Mouse (Mus musculus): ENCODE measurements around the gene Rrp15. TPM values are rescaled to one million over a fixed set of nuclear protein-coding genes. Genes with fewer than 3 reads are reported as not detected.

Gene Rrp15
- polyA plus RNA-seq, 1 experiment from 2014 or later: 44.4 TPM

DNA sequence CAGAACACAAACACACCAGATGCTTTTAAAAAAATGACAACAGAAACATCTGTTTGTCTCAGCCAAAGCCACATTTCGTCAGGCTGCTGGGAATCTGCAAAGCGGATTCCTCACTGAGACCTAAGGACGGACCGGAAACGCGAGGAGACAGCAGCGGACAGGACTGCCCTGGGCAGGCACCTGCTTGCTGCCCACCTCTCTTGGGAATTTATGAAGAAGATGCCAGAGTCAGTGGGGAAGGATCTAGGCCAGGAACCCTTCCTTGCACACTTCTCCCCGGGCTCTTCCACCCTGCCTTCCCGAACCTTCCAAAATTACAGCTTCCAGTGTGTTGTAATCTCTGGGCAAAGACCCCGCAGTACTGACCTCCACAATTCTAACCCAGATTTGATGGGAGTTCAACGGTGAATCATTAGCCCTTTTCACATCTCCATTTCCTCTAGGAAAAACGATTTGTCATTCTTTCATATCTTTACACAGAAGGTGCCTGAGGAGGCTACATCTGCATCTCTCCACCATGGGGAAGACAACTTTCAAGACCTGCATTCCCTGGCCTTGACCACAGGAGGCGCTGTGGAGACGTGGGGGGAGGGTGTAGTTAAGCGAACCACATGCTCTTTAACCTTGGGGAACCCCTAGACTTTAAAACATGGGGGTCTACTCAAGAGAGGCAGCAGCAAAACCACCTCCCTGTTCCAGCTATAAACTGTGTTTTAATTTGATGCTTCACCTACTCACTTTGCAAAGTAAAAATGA lies 50.4 kb downstream of the Rrp15 start:
- ATAC-seq (ENCODE audit: insufficient number of reproducible peaks, low FRiP score): no peak
- WGBS: 75% methylated on average over 15 of the region's 15 CpGs
- no peak overlapping the region for H3K9ac ChIP-seq
- H3K36me3 ChIP-seq: peaks cover 22% of the 10 kb centered on the region; the same call in 1 of the 2 replicates
- H3K4me3 ChIP-seq: no peak overlapping the region
- H3K9me3 ChIP-seq (replicated peaks): no peaks in the 10 kb centered on the region
- H3K4me1 ChIP-seq (replicated peaks): peaks cover 34% of the 10 kb centered on the region
- H3K27ac ChIP-seq (ENCODE audit: poor library complexity, severe bottlenecking): no peak overlapping the region
- H3K4me2 ChIP-seq: no peak overlapping the region
- H3K27me3 ChIP-seq (replicated peaks): no peaks in the 10 kb centered on the region

DNA sequence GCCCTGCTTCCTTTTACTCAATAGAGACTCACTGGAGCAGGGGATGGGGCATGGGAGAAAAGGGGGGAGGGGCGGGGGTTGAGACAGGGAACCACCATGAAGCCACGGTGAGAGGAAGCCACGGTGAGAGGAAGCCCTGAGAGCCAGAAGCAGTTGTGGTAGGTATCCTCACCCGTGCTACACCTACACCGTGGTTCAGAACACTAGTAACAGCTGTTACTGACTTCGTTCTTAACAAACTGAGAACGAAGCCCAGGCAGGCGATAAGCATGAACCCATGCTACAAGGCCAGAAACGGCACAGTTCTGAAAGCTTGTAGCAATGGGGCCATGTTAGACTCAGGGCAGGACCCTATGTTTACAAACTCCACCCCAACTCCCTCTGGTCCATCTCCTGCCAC lies 52.9 kb downstream of the Rrp15 start:
- WGBS: 74% methylated on average over 9 of the region's 9 CpGs
- Histone ChIP-seq H3K4me2 (no peak overlapping the region), H3K27me3 (replicated peaks) (no peaks in the 10 kb centered on the region), H3K9me3 (replicated peaks) (no peaks in the 10 kb centered on the region), H3K36me3 (peaks cover 22% of the 10 kb centered on the region), H3K4me3 (no peak overlapping the region), H3K4me1 (replicated peaks) (peaks cover 28% of the 10 kb centered on the region), H3K27ac (ENCODE audit: poor library complexity, severe bottlenecking) (no peak overlapping the region), H3K9ac (no peak overlapping the region)
- no peak for ATAC-seq (ENCODE audit: insufficient number of reproducible peaks, low FRiP score)

DNA sequence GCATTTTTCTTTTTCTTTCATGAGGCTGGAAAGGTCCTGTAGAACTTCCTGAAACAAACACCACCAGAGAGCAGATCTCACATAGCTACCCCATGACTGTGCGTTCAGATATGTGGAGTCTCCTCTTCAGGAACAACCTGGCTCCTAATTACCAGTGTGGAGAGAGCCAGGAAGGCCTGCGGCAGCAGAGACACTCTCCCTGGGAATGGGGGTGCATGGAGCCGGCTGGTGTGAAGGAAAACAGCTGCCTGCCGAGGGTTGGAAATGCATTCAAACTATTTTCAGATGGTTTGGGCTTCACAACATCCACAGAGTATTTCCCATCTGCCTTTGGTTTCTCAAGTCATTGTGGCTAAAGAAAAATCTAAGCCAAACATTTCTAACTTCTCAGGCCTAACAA lies 53.8 kb downstream of the Rrp15 start:
- ATAC-seq (ENCODE audit: insufficient number of reproducible peaks, low FRiP score): no peak
- H3K27me3 ChIP-seq (replicated peaks): no peaks in the 10 kb centered on the region
- no peak overlapping the region; the same call in 1 of the 2 replicates for H3K9ac ChIP-seq
- WGBS: 29% methylated on average over 4 of the region's 4 CpGs
- H3K4me1 ChIP-seq (replicated peaks): peaks cover 25% of the 10 kb centered on the region
- H3K4me2 ChIP-seq: no peak overlapping the region
- peaks cover 22% of the 10 kb centered on the region for H3K36me3 ChIP-seq
- no peaks in the 10 kb centered on the region for H3K9me3 ChIP-seq (replicated peaks)
- peak overlapping the region; percentile 25 for H3K27ac ChIP-seq (ENCODE audit: poor library complexity, severe bottlenecking)
- H3K4me3 ChIP-seq: no peak overlapping the region

DNA sequence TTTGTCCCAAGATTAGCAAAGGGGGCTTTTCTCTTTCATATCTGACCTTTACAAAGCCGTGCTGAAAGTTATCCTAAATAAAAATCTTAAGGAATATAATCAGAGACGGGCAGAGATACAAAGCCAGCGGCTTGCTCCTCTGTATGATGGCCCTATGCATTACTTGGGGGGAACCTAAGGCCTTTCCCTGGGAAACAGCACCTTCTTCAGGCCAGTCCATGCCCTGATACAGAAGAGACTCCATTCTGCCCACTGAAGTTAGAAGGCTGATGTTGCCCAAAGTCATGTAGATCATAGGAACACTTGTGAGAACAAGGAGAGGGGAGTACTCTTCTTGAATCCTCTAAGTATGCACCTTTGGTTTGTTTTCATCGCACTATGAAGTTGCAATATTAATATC lies 56.8 kb downstream of the Rrp15 start:
- Histone ChIP-seq H3K9me3 (replicated peaks) (no peaks in the 10 kb centered on the region), H3K4me1 (replicated peaks) (peaks cover 32% of the 10 kb centered on the region), H3K36me3 (peaks cover 10% of the 10 kb centered on the region; the same call in 1 of the 2 replicates), H3K4me3 (no peak overlapping the region), H3K4me2 (no peak overlapping the region), H3K27ac (ENCODE audit: poor library complexity, severe bottlenecking) (no peak overlapping the region), H3K27me3 (replicated peaks) (no peaks in the 10 kb centered on the region), H3K9ac (no peak overlapping the region)
- no peak for ATAC-seq (ENCODE audit: insufficient number of reproducible peaks, low FRiP score)
- WGBS: 73% methylated on average over 4 of the region's 4 CpGs

DNA sequence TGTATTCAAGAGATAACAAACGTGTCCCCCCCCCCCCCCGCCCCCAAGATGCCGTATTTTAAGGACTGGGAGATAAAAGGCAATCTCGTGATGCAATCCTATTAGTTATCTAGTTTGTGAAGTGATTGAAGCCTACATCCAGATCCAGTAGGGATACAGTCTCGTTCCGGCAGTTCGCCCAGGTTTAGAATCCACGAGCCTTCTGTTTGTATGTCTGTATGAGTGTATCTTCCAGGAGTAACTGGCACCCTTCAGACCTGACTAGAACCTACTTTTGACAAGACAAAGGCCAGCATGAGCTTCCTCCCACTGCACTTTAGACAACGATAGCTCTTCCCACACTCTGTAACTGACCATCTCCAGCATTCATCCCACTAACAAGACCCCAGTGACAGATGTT lies 57.5 kb downstream of the Rrp15 start:
- ATAC-seq (ENCODE audit: insufficient number of reproducible peaks, low FRiP score): no peak
- Histone ChIP-seq H3K4me3 (no peak overlapping the region), H3K9ac (no peak overlapping the region), H3K36me3 (peaks cover 6% of the 10 kb centered on the region; the same call in 1 of the 2 replicates), H3K9me3 (replicated peaks) (no peaks in the 10 kb centered on the region), H3K4me1 (replicated peaks) (peaks cover 34% of the 10 kb centered on the region), H3K27me3 (replicated peaks) (no peaks in the 10 kb centered on the region), H3K4me2 (no peak overlapping the region), H3K27ac (ENCODE audit: poor library complexity, severe bottlenecking) (no peak overlapping the region)
- 72% methylated on average over 9 of the region's 9 CpGs for WGBS

DNA sequence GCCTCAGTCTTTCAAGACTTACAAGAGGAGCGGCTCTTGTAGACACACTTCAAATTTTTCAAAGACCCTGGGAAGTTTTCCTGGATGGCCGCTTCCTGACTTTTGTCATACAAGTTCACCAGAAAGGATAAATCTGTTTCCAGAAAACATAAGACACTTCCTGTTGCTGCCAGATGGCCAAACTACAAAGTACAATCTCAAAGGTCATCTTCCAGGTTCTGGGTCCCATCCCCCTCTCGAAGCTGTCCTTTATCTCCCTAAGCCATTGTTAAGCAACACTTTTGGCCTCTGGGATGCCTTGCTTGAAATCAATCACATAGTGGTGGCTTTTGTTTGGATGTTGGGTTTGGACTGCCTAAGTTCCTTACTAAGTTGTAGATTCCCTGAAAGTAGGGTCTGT lies 65.1 kb downstream of the Rrp15 start:
- WGBS: 80% methylated on average over 3 of the region's 3 CpGs
- Histone ChIP-seq H3K9me3 (replicated peaks) (no peaks in the 10 kb centered on the region), H3K36me3 (peaks cover 11% of the 10 kb centered on the region), H3K27me3 (replicated peaks) (no peaks in the 10 kb centered on the region), H3K9ac (no peak overlapping the region), H3K4me1 (replicated peaks) (peaks cover 75% of the 10 kb centered on the region), H3K4me2 (no peak overlapping the region), H3K27ac (ENCODE audit: poor library complexity, severe bottlenecking) (no peak overlapping the region), H3K4me3 (no peak overlapping the region)
- no peak for ATAC-seq (ENCODE audit: insufficient number of reproducible peaks, low FRiP score)

DNA sequence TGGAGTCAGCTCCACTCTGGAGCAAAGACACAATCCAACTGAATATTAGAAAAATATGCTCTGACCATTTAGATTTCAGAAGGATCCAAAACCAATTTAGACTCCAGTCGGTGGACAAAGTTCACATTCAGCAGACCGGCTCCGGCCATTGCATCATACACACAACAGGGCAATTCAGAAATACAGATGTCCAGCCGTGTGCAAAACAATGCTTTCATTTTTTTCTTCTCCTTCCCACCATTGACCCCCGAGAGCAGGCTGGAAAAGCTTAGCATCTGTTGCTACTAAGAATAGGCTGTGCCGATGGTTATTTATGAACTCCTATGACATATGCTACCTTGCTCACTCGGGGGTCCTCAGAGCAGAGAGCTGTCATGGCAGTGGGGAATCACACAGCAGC lies 66.6 kb downstream of the Rrp15 start:
- Histone ChIP-seq H3K4me1 (replicated peaks) (peaks cover 74% of the 10 kb centered on the region), H3K9me3 (replicated peaks) (no peaks in the 10 kb centered on the region), H3K9ac (no peak overlapping the region), H3K4me3 (no peak overlapping the region), H3K4me2 (peak overlapping the region; percentile 11; the same call in 1 of the 2 replicates), H3K36me3 (peaks cover 9% of the 10 kb centered on the region), H3K27ac (ENCODE audit: poor library complexity, severe bottlenecking) (peak overlapping the region; percentile 18), H3K27me3 (replicated peaks) (no peaks in the 10 kb centered on the region)
- WGBS: 41% methylated on average over 7 of the region's 7 CpGs
- ATAC-seq (ENCODE audit: insufficient number of reproducible peaks, low FRiP score): no peak

DNA sequence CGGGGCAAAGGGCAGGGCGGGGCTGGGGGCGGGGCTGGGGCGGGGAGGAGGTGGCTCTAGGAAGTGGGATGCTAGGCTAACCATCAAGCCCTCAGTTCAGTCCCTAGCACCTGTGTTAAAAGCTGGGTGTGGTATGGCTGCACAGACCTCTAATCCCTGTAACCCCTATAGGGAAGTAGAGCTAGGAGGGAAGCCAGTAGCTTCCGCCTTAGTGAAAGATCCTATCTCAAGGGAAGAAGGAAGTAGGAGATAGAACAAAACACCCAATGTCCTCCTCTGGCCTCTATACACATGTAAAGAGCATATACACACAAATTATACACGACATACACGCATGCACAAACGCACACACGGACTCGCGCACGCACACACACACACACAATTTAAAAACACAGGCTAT lies 71.5 kb downstream of the Rrp15 start:
- ATAC-seq (ENCODE audit: insufficient number of reproducible peaks, low FRiP score): no peak

DNA sequence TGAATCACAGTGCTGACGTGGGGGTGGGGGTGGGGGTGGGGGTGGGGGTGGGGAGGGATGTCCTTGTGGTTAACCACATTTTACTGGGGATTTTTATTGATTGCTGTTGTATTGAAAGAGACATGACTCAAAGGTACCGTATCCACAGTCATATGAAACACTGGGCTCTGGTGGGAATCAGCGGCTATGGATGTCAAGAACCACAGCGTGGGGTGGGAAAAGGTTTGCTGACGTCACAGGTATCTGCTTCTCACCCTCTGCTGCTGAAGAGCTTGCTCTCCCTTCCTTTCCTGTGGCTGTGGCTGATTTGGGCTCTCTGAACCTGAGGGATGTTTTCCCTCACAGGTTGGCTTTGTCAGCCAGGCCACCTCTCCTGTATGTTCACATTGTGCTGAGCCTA lies 73.0 kb downstream of the Rrp15 start:
- Histone ChIP-seq H3K27me3 (replicated peaks) (no peaks in the 10 kb centered on the region), H3K4me1 (replicated peaks) (peaks cover 48% of the 10 kb centered on the region), H3K9me3 (replicated peaks) (no peaks in the 10 kb centered on the region), H3K4me2 (no peak overlapping the region), H3K36me3 (no peaks in the 10 kb centered on the region), H3K4me3 (no peak overlapping the region), H3K9ac (no peak overlapping the region), H3K27ac (ENCODE audit: poor library complexity, severe bottlenecking) (no peak overlapping the region)
- WGBS: 55% methylated on average over 5 of the region's 5 CpGs
- ATAC-seq (ENCODE audit: insufficient number of reproducible peaks, low FRiP score): no peak

More for the DNA sequence above, 71.5 kb downstream of the Rrp15 start:
- H3K27ac ChIP-seq (ENCODE audit: poor library complexity, severe bottlenecking): no peak overlapping the region
- H3K9me3 ChIP-seq (replicated peaks): no peaks in the 10 kb centered on the region
- H3K27me3 ChIP-seq (replicated peaks): no peaks in the 10 kb centered on the region
- 82% methylated on average over 12 of the region's 12 CpGs for WGBS
- no peak overlapping the region for H3K4me2 ChIP-seq
- no peaks in the 10 kb centered on the region for H3K36me3 ChIP-seq
- H3K4me3 ChIP-seq: no peak overlapping the region
- peaks cover 62% of the 10 kb centered on the region for H3K4me1 ChIP-seq (replicated peaks)
- no peak overlapping the region for H3K9ac ChIP-seq

DNA sequence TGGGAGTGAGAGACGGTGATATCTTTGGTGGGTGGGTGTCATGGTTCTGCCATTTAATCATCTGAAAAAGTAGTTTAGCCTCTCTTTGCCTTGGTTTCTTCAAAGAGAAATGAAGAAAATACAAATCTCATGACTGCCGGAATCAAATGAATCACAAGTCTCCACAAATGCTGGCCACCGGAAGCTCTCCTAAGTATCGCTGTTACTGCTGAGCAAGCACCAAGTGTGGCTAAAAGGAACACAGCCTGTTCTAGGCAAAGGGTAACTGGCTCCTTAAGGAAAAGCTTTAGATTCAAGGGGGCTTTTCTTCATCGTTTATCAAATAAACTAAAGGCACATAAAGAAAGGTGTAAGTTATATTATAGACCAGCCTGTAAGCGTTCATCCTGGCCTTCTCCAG lies 73.9 kb downstream of the Rrp15 start:
- H3K27ac ChIP-seq (ENCODE audit: poor library complexity, severe bottlenecking): no peak overlapping the region
- 80% methylated on average over 6 of the region's 6 CpGs for WGBS

DNA sequence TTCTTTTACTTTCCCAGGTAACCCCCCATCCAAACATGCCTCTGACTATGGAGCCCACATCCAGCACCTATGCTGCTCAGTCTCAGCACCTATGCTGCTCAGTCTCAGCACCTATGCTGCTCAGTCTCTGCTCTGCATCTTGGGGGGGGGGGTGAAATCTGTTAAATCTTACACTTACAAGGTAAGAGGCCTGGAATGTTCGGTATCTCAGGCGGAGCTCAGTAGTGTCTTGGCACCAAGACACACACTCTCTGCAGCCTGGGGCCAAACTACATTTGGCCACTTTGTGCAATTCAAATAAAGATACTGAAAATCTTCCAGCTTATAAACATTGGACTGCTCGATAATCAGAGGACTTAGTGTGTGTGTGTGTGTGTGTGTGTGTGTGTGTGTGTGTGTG lies 74.5 kb downstream of the Rrp15 start:
- ATAC-seq (ENCODE audit: insufficient number of reproducible peaks, low FRiP score): no peak
- WGBS: 73% methylated on average over 3 of the region's 3 CpGs
- Histone ChIP-seq H3K4me3 (no peak overlapping the region), H3K9me3 (replicated peaks) (no peaks in the 10 kb centered on the region), H3K27me3 (replicated peaks) (no peaks in the 10 kb centered on the region), H3K36me3 (no peaks in the 10 kb centered on the region), H3K27ac (ENCODE audit: poor library complexity, severe bottlenecking) (no peak overlapping the region), H3K9ac (no peak overlapping the region), H3K4me1 (replicated peaks) (peaks cover 42% of the 10 kb centered on the region), H3K4me2 (no peak overlapping the region)

More for the DNA sequence above, 73.9 kb downstream of the Rrp15 start:
- Histone ChIP-seq H3K9me3 (replicated peaks) (no peaks in the 10 kb centered on the region), H3K4me2 (no peak overlapping the region), H3K4me1 (replicated peaks) (peaks cover 43% of the 10 kb centered on the region), H3K27me3 (replicated peaks) (no peaks in the 10 kb centered on the region), H3K9ac (no peak overlapping the region), H3K4me3 (no peak overlapping the region), H3K36me3 (no peaks in the 10 kb centered on the region)
- ATAC-seq (ENCODE audit: insufficient number of reproducible peaks, low FRiP score): no peak

DNA sequence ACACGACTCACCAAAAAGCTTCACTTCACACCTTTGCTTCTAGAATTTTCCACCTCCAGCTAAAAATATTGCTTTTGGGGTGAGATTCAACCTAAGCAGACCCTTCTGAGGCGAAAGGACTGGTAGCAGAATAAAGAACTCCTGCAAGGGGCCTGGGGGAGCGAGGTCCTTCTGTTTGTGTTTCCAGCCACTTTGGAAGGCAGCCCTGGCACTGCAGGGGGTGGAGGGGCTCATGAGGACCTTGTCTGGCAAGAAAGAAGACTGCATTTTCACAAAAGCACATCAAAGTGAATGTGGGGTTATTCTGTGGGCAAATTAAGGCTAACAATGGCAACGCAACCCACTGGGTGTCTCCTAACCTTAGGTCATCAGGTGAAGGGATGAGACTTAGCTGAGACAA lies 76.0 kb downstream of the Rrp15 start:
- Histone ChIP-seq H3K4me3 (no peak overlapping the region), H3K9ac (no peak overlapping the region), H3K4me2 (no peak overlapping the region), H3K9me3 (replicated peaks) (no peaks in the 10 kb centered on the region), H3K36me3 (no peaks in the 10 kb centered on the region), H3K4me1 (replicated peaks) (peaks cover 46% of the 10 kb centered on the region), H3K27ac (ENCODE audit: poor library complexity, severe bottlenecking) (no peak overlapping the region), H3K27me3 (replicated peaks) (no peaks in the 10 kb centered on the region)
- no peak for ATAC-seq (ENCODE audit: insufficient number of reproducible peaks, low FRiP score)
- WGBS: 78% methylated on average over 4 of the region's 4 CpGs

Measured in heart, embryonic 12.5 days (tissue).